Mouse (Mus musculus): Measurements from ENCODE around the gene Sspo.

- no peak for TF ChIP-seq CTCF (IDR thresholded peaks at IDR 0.05; ENCODE audit: control insufficient read depth, insufficient read depth, insufficient read length)
- no peak for TF ChIP-seq CEBPB (IDR thresholded peaks at IDR 0.05; ENCODE audit: low read depth)
Measured at GRCm38 (mm10) chr6:48539860-48540259, 91.8 kb downstream of the Sspo start.

Measured in C2C12 (cell line).